Mouse (Mus musculus): ENCODE data around the gene Capza1. TPM values are rescaled to one million over a fixed set of nuclear protein-coding genes. Genes with fewer than 3 reads are reported as not detected.
"Not testable (repeated sequence)": the region's sequence is repeated elsewhere in the genome, so short reads cannot be mapped to it uniquely, and the experiment has no call there.

The Capza1 gene
- polyA plus RNA-seq (2012; rRNA removed) = 46.7 and 53.9 TPM in 2 replicates

GRCm38 (mm10) chr3:104863786-104864650, at the start of gene Capza1, which contains the start of gene St7l:
TSS of gene Capza1 (minus strand) at chr3:104864505.
TSS of gene St7l (plus strand) at chr3:104864005.
- DNase-seq (ENCODE audit: low spot score) = peak; percentile 85

GRCm38 (mm10) chr3:104909195-104909594, 44.9 kb upstream of the Capza1 start:
- no peak for DNase-seq (ENCODE audit: low spot score)

- DNase-seq (ENCODE audit: low spot score) = no peak
Observed at GRCm38 (mm10) chr3:104906007-104906406, 41.7 kb upstream of the Capza1 start.

- no peak for DNase-seq (ENCODE audit: low spot score)
Observed at GRCm38 (mm10) chr3:104905389-104905788, 41.1 kb upstream of the Capza1 start.

- no peak for DNase-seq (ENCODE audit: low spot score)
Observed at GRCm38 (mm10) chr3:104901154-104901553, 36.8 kb upstream of the Capza1 start.

GRCm38 (mm10) chr3:104896141-104896540, 31.8 kb upstream of the Capza1 start:
- no peak for DNase-seq (ENCODE audit: low spot score)

GRCm38 (mm10) chr3:104888585-104888984, 24.3 kb upstream of the Capza1 start:
- no peak for DNase-seq (ENCODE audit: low spot score)

GRCm38 (mm10) chr3:104869611-104870010, 5.3 kb upstream of the Capza1 start:
- no peak for DNase-seq (ENCODE audit: low spot score)

- not testable (repeated sequence) for DNase-seq (ENCODE audit: low spot score)
Observed at GRCm38 (mm10) chr3:104866674-104867073, 2.4 kb upstream of the Capza1 start.

- no peak for DNase-seq (ENCODE audit: low spot score)
Observed at GRCm38 (mm10) chr3:104865341-104865788, 1.1 kb upstream of the Capza1 start.

- DNase-seq (ENCODE audit: low spot score) = peak; percentile 94
Observed at GRCm38 (mm10) chr3:104864651-104865340, 491 bp upstream of the Capza1 start.

GRCm38 (mm10) chr3:104858560-104858959, 5.7 kb downstream of the Capza1 start:
- DNase-seq (ENCODE audit: low spot score) = no peak

- DNase-seq (ENCODE audit: low spot score) = no peak
Observed at GRCm38 (mm10) chr3:104856106-104856505, 8.2 kb downstream of the Capza1 start.

GRCm38 (mm10) chr3:104854866-104855265, 9.4 kb downstream of the Capza1 start:
- no peak for DNase-seq (ENCODE audit: low spot score)

GRCm38 (mm10) chr3:104854465-104854864, 9.8 kb downstream of the Capza1 start:
- DNase-seq (ENCODE audit: low spot score) = no peak

GRCm38 (mm10) chr3:104846601-104847000, 17.7 kb downstream of the Capza1 start:
- no peak for DNase-seq (ENCODE audit: low spot score)

GRCm38 (mm10) chr3:104841049-104841448, 23.3 kb downstream of the Capza1 start:
- no peak for DNase-seq (ENCODE audit: low spot score)

GRCm38 (mm10) chr3:104835797-104836196, 28.5 kb downstream of the Capza1 start:
- no peak for DNase-seq (ENCODE audit: low spot score)

GRCm38 (mm10) chr3:104822413-104822812, 41.9 kb downstream of the Capza1 start:
- no peak for DNase-seq (ENCODE audit: low spot score)

GRCm38 (mm10) chr3:104820426-104820825, 43.9 kb downstream of the Capza1 start:
- no peak for DNase-seq (ENCODE audit: low spot score)

- DNase-seq (ENCODE audit: low spot score) = no peak
Observed at GRCm38 (mm10) chr3:104818749-104819134, 45.6 kb downstream of the Capza1 start.

- DNase-seq (ENCODE audit: low spot score) = peak; percentile 58
Observed at GRCm38 (mm10) chr3:104817991-104818748, 46.1 kb downstream of the Capza1 start, which contains the start of gene Mov10. TSS of gene Mov10 (minus strand) at chr3:104818563.

Measured in urinary bladder, adult 2 months (tissue).